Mouse (Mus musculus) stomach, embryonic 15.5 days (tissue): ENCODE measurements at regions not wholly inside any gene's neighbourhood (a gene's known extent, or its start where the extent isn't known, plus 50 kb on each side); places are given as distances from the start of the nearest gene placed in this dataset.
A peak's percentile ranks its signal among the peaks of the same experiment; 100 is the strongest.

Experiments
- ATAC-seq: fragments of 200-750 bp; cut with Nextera tagmentation; 2 replicates; pipeline ENCODE4 v1.8.0; 2017; ENCODE audit warnings: low read depth, moderate number of reproducible peaks, moderate TSS enrichment; ENCODE audit not compliant: insufficient read depth, low FRiP score
- H3K27ac ChIP-seq: fragments of 300-500 bp; sonication (generic); 2 replicates; pipeline ENCODE4 v1.5.1; 2015; ENCODE audit warnings: mild to moderate bottlenecking, inconsistent platforms
- H3K27me3 ChIP-seq: fragments of 300-500 bp; sonication (generic); replicated peaks from 2 replicates; pipeline ENCODE4 v1.6.1; 2015; ENCODE audit warnings: inconsistent platforms
- H3K36me3 ChIP-seq: fragments of 300-500 bp; sonication (generic); 2 replicates; pipeline ENCODE4 v1.6.1; 2015; ENCODE audit warnings: inconsistent platforms
- H3K4me1 ChIP-seq: fragments of 300-500 bp; sonication (generic); 2 replicates; pipeline ENCODE4 v1.6.1; 2015; ENCODE audit warnings: inconsistent platforms
- H3K4me2 ChIP-seq: fragments of 300-500 bp; sonication (generic); 2 replicates; pipeline ENCODE4 v1.6.1; 2015; ENCODE audit warnings: mild to moderate bottlenecking, inconsistent platforms
- H3K4me3 ChIP-seq: fragments of 300-500 bp; sonication (generic); replicated peaks from 2 replicates; pipeline ENCODE4 v1.5.1; 2015; ENCODE audit warnings: inconsistent platforms
- H3K9ac ChIP-seq: fragments of 300-500 bp; sonication (generic); 2 replicates; pipeline ENCODE4 v1.6.1; 2015; ENCODE audit warnings: inconsistent platforms
- H3K9me3 ChIP-seq: fragments of 300-500 bp; sonication (generic); 2 replicates; pipeline ENCODE4 v1.6.1; 2016; ENCODE audit warnings: inconsistent platforms
- WGBS: fragments of 180-500 bp; shearing (Covaris S2); methylation state at CpG from one replicate; pipeline ENCODE4 v1.1.7; 2015; 5-methylcytosine and 5-hydroxymethylcytosine counted together

DNA sequence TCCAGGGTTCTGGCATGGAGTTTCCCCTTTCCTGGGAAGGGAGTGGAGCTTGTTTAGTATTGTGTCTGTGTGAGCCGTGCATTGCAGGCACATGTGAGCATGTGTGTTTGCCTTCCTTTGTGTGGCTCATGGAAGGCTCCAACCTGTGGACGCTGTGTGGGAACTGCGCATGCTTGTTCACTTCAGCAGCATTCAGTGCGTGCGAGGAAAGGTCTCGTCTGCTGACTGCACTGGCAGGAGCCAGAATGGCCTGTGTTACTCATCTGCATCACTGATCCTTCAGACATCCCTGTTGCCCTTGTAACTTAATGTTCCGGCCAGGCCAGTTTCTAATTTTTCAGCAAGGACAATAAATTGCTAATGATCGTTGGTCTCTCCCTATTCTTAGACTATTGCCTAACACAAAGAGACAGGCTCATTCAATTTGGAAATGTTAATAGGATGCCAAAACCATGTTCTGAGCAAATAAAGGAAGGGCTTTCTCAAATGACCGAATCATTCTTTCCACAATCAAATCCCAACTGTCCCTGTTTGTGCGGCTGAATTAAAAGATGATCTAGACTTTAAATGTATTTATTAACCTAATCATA lies 167.9 kb upstream of the Npy start:
- Histone ChIP-seq H3K4me2 (no peak overlapping the region), H3K4me3 (no peak overlapping the region), H3K27me3 (no peaks in the 10 kb centered on the region), H3K4me1 (no peaks in the 10 kb centered on the region), H3K27ac (no peak overlapping the region), H3K9ac (no peak overlapping the region), H3K9me3 (no peaks in the 10 kb centered on the region), H3K36me3 (no peaks in the 10 kb centered on the region)
- ATAC-seq, result no peak
- 79% methylated on average over 10 of the region's 10 CpGs for WGBS

DNA sequence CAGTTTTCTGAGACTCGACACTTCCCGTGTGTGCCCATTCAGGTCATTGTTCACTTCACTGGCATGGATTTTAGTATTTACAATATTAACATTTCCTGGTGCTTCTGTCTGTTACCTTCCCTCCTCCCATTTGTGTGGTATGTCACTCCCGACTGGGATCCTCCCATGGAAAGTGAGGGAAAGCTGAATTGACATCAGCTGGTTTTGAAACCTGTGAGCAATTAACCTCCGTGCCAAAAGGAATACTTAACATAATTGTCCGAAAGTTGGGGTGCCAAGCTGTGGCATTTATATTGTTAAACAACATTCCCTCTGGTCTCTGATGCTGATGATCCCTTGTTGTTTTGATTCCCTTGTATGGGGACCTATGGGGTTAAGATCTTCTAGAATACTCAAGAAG lies 167.3 kb upstream of the Npy start:
- Histone ChIP-seq H3K4me2 (no peak overlapping the region), H3K4me3 (no peak overlapping the region), H3K9me3 (no peaks in the 10 kb centered on the region), H3K36me3 (no peaks in the 10 kb centered on the region), H3K9ac (no peak overlapping the region), H3K4me1 (no peaks in the 10 kb centered on the region), H3K27me3 (no peaks in the 10 kb centered on the region), H3K27ac (no peak overlapping the region)
- ATAC-seq, result no peak
- 70% methylated on average over 5 of the region's 5 CpGs for WGBS

DNA sequence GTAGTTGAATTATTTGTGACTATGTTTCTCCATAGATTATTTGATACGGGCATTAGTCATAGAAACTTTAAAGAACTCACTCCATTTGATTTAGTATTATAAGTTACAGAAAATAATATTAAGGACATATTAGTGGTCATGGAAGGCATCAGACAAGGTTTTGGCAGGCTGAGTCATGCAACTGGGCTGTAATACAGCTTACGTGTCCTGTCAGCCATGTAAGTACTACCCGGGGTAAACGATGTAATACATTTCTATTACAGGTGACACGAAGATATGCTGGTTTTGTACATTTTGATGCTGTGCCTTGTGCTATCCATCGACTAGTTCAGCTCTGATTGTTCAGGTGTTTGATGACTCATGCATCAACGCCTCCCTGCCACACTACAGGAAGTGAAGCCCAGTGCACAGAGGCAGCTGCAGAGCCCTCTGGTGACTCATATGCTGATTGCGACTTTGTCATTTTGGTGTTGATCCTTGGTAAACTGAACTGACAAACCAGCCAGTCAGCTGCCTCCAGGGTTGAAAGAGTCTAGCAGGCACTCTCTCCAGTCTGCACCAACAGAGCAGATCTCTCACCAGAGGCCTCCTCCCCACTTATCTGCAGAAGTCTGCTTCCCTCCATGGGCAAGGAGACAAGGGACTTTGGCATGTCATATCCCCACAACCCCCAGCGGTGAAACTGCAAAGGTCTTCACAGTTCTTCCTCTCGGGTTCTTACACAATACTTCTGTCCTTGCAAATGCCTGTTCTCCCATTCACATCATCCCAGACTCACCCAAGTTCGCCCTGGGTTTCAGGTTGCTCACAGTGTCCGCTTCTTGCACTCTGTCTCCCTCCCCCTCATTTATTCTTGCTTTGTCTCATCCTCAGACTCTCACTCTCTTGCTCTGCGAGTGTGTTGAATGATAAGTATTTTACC lies 165.9 kb upstream of the Npy start:
- H3K36me3 ChIP-seq, result no peaks in the 10 kb centered on the region
- peak; percentile 93 for ATAC-seq
- no peak overlapping the region for H3K9ac ChIP-seq
- no peaks in the 10 kb centered on the region for H3K27me3 ChIP-seq
- peak overlapping the region; percentile 35; the same call in 1 of the 2 replicates for H3K27ac ChIP-seq
- no peaks in the 10 kb centered on the region for H3K9me3 ChIP-seq
- no peaks in the 10 kb centered on the region for H3K4me1 ChIP-seq
- no peak overlapping the region for H3K4me2 ChIP-seq
- WGBS, result 59% methylated on average over 13 of the region's 13 CpGs
- H3K4me3 ChIP-seq, result no peak overlapping the region

DNA sequence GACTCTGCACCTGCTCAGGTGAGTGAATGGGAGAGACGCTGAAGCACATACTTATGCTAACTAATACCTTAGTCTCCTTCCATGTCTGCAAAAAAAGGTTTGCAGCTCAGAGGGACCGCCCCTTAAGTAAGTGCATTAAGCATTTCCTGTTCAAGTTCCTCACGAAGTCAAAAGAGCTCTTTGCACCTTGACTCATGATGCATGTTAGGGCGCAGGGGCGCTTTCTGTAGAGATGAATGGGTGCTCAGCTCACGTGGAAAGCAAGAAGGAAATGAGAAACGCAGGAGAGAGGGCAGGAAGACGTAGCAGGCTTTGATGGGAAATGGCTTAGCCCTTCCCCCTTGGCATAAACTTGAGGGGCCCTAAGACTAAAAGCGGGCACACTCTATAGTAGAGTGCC lies 164.5 kb upstream of the Npy start:
- H3K9ac ChIP-seq, result no peak overlapping the region
- H3K4me2 ChIP-seq, result no peak overlapping the region
- H3K27me3 ChIP-seq, result no peaks in the 10 kb centered on the region
- WGBS, result 64% methylated on average over 9 of the region's 9 CpGs
- ATAC-seq, result no peak
- no peaks in the 10 kb centered on the region for H3K4me1 ChIP-seq
- no peak overlapping the region for H3K27ac ChIP-seq
- H3K9me3 ChIP-seq, result no peaks in the 10 kb centered on the region
- no peaks in the 10 kb centered on the region for H3K36me3 ChIP-seq
- H3K4me3 ChIP-seq, result no peak overlapping the region

DNA sequence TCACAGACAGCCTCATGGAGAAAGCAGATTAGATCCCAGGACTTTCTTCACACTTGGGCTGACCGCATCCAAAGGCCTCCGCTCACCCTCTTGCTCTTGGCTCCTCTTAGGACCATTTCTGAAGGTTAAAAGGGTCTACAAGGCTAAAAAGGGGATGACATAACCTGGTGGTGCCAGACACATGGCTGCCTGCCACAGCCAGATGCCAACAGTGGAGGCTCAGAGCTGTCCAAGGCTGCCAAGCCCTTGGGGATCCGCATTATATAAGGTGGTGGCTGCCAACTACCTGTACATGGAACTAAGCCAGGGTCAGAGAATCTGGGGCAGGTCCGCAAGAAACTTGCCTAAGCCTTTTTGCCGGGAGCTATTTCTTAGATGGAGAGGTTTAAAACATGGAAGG lies 151.5 kb upstream of the Npy start:
- H3K9me3 ChIP-seq, result no peaks in the 10 kb centered on the region
- H3K27me3 ChIP-seq, result no peaks in the 10 kb centered on the region
- no peak for ATAC-seq
- H3K4me3 ChIP-seq, result no peak overlapping the region
- H3K36me3 ChIP-seq, result no peaks in the 10 kb centered on the region
- H3K27ac ChIP-seq, result no peak overlapping the region
- 82% methylated on average over 5 of the region's 5 CpGs for WGBS
- H3K9ac ChIP-seq, result no peak overlapping the region
- no peaks in the 10 kb centered on the region for H3K4me1 ChIP-seq
- no peak overlapping the region for H3K4me2 ChIP-seq

DNA sequence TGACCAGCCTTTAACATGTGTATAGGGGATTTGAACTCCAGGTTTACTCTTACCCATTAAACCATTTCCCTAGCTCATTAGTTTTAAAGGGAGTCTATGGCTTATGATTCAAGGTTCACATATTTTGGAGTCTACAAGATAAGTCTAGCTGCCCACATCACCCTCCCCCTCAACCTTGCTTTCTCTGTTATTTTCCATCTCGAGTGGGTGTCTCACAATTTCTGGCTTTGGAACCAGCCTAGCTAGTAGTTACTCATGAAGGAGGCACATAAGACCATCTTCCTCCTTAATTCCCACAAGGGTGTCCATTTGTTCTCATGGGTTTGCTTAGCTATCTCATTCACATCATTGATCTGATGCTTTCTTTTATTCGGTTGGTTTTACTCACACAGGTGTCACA lies 150.6 kb upstream of the Npy start:
- no peak overlapping the region for H3K4me2 ChIP-seq
- no peak overlapping the region for H3K4me3 ChIP-seq
- no peaks in the 10 kb centered on the region for H3K36me3 ChIP-seq
- no peak overlapping the region for H3K9ac ChIP-seq
- H3K27me3 ChIP-seq, result no peaks in the 10 kb centered on the region
- H3K9me3 ChIP-seq, result no peaks in the 10 kb centered on the region
- no peak for ATAC-seq
- WGBS, result 71% methylated on average over 2 of the region's 2 CpGs
- H3K27ac ChIP-seq, result no peak overlapping the region
- no peaks in the 10 kb centered on the region for H3K4me1 ChIP-seq

DNA sequence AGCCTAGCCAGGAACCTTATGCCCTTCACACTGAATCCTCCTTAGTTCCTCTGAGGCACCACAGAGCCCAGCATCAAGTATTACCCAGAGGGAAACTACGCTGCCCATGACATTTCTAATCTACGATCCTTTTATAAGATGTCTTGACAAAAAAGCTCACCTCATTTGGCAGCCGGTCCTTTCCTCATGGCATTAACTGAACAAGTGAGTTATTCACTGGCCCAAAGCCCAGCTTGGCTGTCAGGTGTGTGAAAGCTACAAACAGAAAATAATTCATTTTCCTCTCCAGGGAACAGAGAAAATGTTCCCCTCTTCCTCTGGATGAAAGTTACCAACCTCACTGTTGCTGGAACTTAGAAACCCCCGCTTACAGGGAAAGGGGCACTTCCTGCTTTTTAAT lies 135.7 kb upstream of the Npy start:
- no peak overlapping the region for H3K4me2 ChIP-seq
- H3K27me3 ChIP-seq, result no peaks in the 10 kb centered on the region
- H3K27ac ChIP-seq, result no peak overlapping the region
- H3K4me1 ChIP-seq, result no peaks in the 10 kb centered on the region
- no peaks in the 10 kb centered on the region for H3K36me3 ChIP-seq
- WGBS, result 63% methylated on average over 4 of the region's 4 CpGs
- no peak overlapping the region for H3K9ac ChIP-seq
- ATAC-seq, result no peak
- no peaks in the 10 kb centered on the region for H3K9me3 ChIP-seq
- no peak overlapping the region for H3K4me3 ChIP-seq

DNA sequence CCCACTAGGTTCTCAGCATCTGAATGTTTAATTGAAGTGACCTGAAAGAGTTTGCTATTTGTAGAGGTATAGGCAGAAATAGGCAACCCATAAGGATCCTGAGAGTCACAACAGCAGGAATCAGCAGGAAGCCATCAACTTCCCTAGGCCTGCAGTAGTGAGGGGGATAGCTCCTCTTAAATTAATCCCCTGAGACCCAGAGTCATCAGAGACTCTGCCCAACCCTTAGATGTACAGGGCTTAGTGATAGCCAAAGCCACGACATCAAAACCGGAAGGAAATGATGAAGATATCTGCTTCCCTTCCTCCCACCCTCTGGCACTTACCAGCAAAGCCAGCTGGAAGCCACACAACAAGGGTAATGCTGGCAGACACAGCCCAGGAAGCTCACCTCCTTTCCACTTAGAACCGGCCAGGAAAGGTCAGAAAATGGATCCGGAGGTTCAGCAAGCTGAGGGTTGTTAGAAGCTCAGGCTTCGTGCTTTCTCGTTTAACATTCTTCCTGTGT lies 130.4 kb upstream of the Npy start:
- Histone ChIP-seq H3K27me3 (no peaks in the 10 kb centered on the region), H3K9me3 (no peaks in the 10 kb centered on the region), H3K27ac (no peak overlapping the region), H3K4me1 (no peaks in the 10 kb centered on the region), H3K4me3 (no peak overlapping the region), H3K4me2 (no peak overlapping the region), H3K9ac (no peak overlapping the region), H3K36me3 (no peaks in the 10 kb centered on the region)
- no peak for ATAC-seq
- WGBS, result 36% methylated on average over 6 of the region's 6 CpGs

DNA sequence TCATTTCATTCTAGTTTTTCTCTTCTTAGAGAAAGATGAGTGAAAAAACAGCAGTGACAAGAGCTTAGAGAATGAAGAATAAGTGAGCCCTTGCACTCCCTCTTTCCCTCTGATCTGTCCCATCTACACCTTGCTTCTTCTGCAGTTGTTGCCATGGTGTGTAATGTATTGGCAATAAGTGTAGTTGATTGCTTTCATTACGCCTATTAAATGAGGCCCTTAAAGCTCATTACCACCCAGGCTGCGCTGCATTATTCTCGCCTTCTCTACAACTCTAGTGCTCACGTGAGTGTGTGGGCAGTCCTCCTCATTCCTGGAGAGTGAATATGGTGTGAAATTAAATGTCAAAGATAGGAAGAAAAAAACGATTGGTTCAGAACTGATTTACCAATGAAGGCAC lies 127.7 kb upstream of the Npy start:
- no peaks in the 10 kb centered on the region for H3K27me3 ChIP-seq
- H3K4me2 ChIP-seq, result no peak overlapping the region
- H3K36me3 ChIP-seq, result no peaks in the 10 kb centered on the region
- H3K4me3 ChIP-seq, result no peak overlapping the region
- H3K9me3 ChIP-seq, result no peaks in the 10 kb centered on the region
- H3K27ac ChIP-seq, result no peak overlapping the region
- H3K9ac ChIP-seq, result no peak overlapping the region
- H3K4me1 ChIP-seq, result no peaks in the 10 kb centered on the region
- WGBS, result 73% methylated on average over 5 of the region's 5 CpGs
- ATAC-seq, result no peak

DNA sequence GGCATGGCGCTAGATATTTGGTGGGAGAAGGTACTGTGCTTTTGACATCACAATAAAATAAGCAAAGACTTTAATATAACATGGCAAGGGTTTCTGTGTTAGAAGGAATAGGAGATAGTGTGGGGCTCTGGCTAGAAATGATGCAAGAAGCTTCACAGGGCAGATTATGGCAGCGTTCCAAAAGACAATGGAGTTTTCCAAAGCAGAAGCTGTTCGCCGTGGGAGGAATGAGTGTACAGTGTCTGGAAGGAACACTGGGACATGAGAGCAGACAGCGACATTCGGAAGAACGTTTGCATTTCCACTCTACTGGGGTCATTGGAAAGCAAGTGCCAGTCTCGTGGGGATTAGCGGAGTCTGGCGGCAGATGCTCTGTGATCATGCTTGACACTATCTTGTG lies 125.5 kb upstream of the Npy start:
- H3K9ac ChIP-seq, result no peak overlapping the region
- H3K27me3 ChIP-seq, result no peaks in the 10 kb centered on the region
- no peaks in the 10 kb centered on the region for H3K9me3 ChIP-seq
- ATAC-seq, result no peak
- H3K27ac ChIP-seq, result no peak overlapping the region
- 83% methylated on average over 10 of the region's 10 CpGs for WGBS
- H3K4me3 ChIP-seq, result no peak overlapping the region
- H3K4me1 ChIP-seq, result no peaks in the 10 kb centered on the region
- no peak overlapping the region for H3K4me2 ChIP-seq
- H3K36me3 ChIP-seq, result no peaks in the 10 kb centered on the region

DNA sequence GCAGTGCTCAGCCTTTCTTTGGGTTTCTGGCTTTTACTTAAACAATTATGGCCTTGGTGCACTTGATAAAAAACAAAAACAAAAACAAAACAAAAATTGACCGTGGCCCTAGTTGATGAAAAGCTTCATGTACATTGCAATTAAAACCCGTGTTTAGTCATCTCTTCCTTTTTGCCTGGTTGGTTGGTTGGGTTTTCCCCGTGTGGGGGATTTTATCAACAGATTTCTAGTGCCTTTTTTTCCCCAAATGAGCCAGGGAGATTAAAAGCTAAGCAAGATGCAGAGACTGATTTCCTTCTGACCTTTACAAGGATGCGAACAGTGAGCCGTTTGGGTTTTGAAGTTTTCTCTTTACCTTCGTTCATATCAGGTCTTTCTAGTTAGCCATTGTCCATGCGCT lies 121.1 kb upstream of the Npy start:
- Histone ChIP-seq H3K9ac (no peak overlapping the region), H3K4me3 (no peak overlapping the region), H3K36me3 (no peaks in the 10 kb centered on the region), H3K9me3 (no peaks in the 10 kb centered on the region), H3K4me2 (no peak overlapping the region), H3K27ac (no peak overlapping the region), H3K27me3 (no peaks in the 10 kb centered on the region), H3K4me1 (no peaks in the 10 kb centered on the region)
- 83% methylated on average over 7 of the region's 7 CpGs for WGBS
- ATAC-seq, result no peak

DNA sequence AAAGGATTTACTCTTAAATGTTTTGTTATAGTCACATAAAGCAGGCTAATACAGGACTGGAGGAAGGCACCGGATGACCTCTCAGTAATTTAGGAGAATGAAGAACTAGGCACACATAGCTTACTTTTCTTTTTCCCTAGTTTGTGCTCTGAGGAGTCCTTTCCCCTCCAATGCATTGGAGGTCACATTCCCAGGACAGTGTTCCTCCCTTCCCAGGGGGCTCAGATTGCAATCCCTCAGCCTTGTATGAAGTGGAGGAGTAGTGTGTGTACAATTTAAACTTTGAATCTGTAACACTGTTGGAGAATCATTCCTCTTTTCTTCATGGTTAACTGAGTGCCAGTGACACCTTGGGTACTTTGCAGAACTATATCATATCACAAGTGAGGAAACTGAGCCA lies 109.5 kb upstream of the Npy start:
- Histone ChIP-seq H3K27me3 (no peaks in the 10 kb centered on the region), H3K27ac (no peak overlapping the region), H3K4me3 (no peak overlapping the region)

More for the DNA sequence above, 109.5 kb upstream of the Npy start:
- WGBS, result 83% methylated on average over 1 of the region's 1 CpGs
- no peaks in the 10 kb centered on the region for H3K9me3 ChIP-seq
- H3K36me3 ChIP-seq, result no peaks in the 10 kb centered on the region
- no peak overlapping the region for H3K4me2 ChIP-seq
- no peak overlapping the region for H3K9ac ChIP-seq
- no peaks in the 10 kb centered on the region for H3K4me1 ChIP-seq
- ATAC-seq, result no peak
